10 mouse cellular contexts compared by ENCODE assay signal in genomic region chr11:48873591-48874290, GRCm38 (mm10). TPM values are rescaled to one million over a fixed set of nuclear protein-coding genes. Genes with fewer than 3 reads are reported as not detected.
DNase-seq lines count a peak whose midpoint lies in the region; ATAC-seq lines count a peak whose summit lies in the region.
"Had no signal": no experiment of that assay in that cellular context is flagged by ENCODE, and none has a peak within 500 bp of the region (broad histone marks: within the 10 kb centered on the region; RNA-seq: fewer than 3 reads in every experiment).

No protein-coding gene starts in this region.

- peak; percentile 83 for DNase-seq in c-Kit-positive CD71-positive TER-119-positive erythroid progenitor cells, embryonic 14.5 days (ENCODE audit: low spot score)
- DNase-seq in liver = peak; percentile 78
- DNase-seq in adrenal gland, postnatal 10 days = no peak
- DNase-seq in midbrain, embryonic 14.5 days = no peak
- DNase-seq: right cerebral cortex, postnatal 14 days had no signal

- peaks cover 54% of the 10 kb centered on the region for H3K4me1 ChIP-seq in megakaryocyte, embryonic 14.5 days
- peaks cover 25% of the 10 kb centered on the region for H3K4me1 ChIP-seq in stomach, embryonic 15.5 days
- no peaks in the 10 kb centered on the region for H3K4me1 ChIP-seq in midbrain, embryonic 14.5 days (ENCODE audit: control insufficient read depth, insufficient read depth, low read length)

- no peaks in the 10 kb centered on the region for H3K27me3 ChIP-seq in megakaryocyte, embryonic 14.5 days (replicated peaks)
- H3K27me3 ChIP-seq in stomach, embryonic 15.5 days (replicated peaks) = no peaks in the 10 kb centered on the region
- no peaks in the 10 kb centered on the region for H3K27me3 ChIP-seq in midbrain, embryonic 14.5 days (ENCODE audit: control insufficient read depth, insufficient read depth, low read length)
- H3K27me3 ChIP-seq: heart, embryonic 15.5 days had no signal

- 53% methylated on average over 10 of the region's 10 CpGs for WGBS in stomach, embryonic 15.5 days
- 75% methylated on average over 10 of the region's 10 CpGs for WGBS in midbrain, embryonic 14.5 days

- peak overlapping the region; percentile 88 for H3K27ac ChIP-seq in stomach, embryonic 15.5 days
- no peak overlapping the region for H3K27ac ChIP-seq in midbrain, embryonic 14.5 days (replicated peaks; ENCODE audit: low read depth, low read length)
- H3K27ac ChIP-seq: embryonic facial prominence, embryonic 10.5 days had no signal

- H3K9me3 ChIP-seq in megakaryocyte, embryonic 14.5 days = no peaks in the 10 kb centered on the region
- H3K9me3 ChIP-seq in stomach, embryonic 15.5 days = no peaks in the 10 kb centered on the region
- H3K9me3 ChIP-seq in midbrain, embryonic 14.5 days (ENCODE audit: control insufficient read depth, low read length) = no peaks in the 10 kb centered on the region
- H3K9me3 ChIP-seq: embryonic facial prominence, embryonic 10.5 days; heart, embryonic 15.5 days had no signal

- peaks cover 18% of the 10 kb centered on the region for H3K36me3 ChIP-seq in megakaryocyte, embryonic 14.5 days (replicated peaks; ENCODE audit: low read length)
- H3K36me3 ChIP-seq in stomach, embryonic 15.5 days = no peaks in the 10 kb centered on the region
- no peaks in the 10 kb centered on the region for H3K36me3 ChIP-seq in midbrain, embryonic 14.5 days (ENCODE audit: control insufficient read depth, insufficient read depth, low read length)
- H3K36me3 ChIP-seq: embryonic facial prominence, embryonic 10.5 days; heart, embryonic 15.5 days had no signal

- no peak overlapping the region for H3K4me2 ChIP-seq in stomach, embryonic 15.5 days
- H3K4me2 ChIP-seq in midbrain, embryonic 14.5 days (ENCODE audit: low read length) = no peak overlapping the region
- H3K4me2 ChIP-seq: heart, embryonic 15.5 days had no signal

- H3K4me3 ChIP-seq in megakaryocyte, embryonic 14.5 days (replicated peaks) = peak overlapping the region; percentile 96
- H3K4me3 ChIP-seq in stomach, embryonic 15.5 days (replicated peaks) = no peak overlapping the region
- no peak overlapping the region for H3K4me3 ChIP-seq in midbrain, embryonic 14.5 days (replicated peaks; ENCODE audit: low read depth, low read length)
- H3K4me3 ChIP-seq: embryonic facial prominence, embryonic 10.5 days; heart, embryonic 15.5 days had no signal

- H3K9ac ChIP-seq in stomach, embryonic 15.5 days = no peak overlapping the region
- no peak overlapping the region for H3K9ac ChIP-seq in midbrain, embryonic 14.5 days (replicated peaks; ENCODE audit: low read length)
- H3K9ac ChIP-seq: heart, embryonic 15.5 days had no signal

- no peak for ATAC-seq in megakaryocyte, adult 5-6 weeks (ENCODE audit: poor library complexity, severe bottlenecking)
- ATAC-seq in stomach, embryonic 15.5 days (ENCODE audit: insufficient read depth, low FRiP score, low read depth) = peak; percentile 47
- no peak for ATAC-seq in midbrain, embryonic 14.5 days (ENCODE audit: low FRiP score, low TSS enrichment)

RNA-seq across cellular contexts. Expression of gene Irgm1, which starts 2.3 kb away (rescaled TPM):
- polyA plus RNA-seq in megakaryocyte, embryonic 14.5 days (2012; ENCODE audit: insufficient read depth, low replicate concordance) = 5.0 TPM in 1 of 2 replicates, not detected in the other
- total RNA-seq in megakaryocyte, adult 5-6 weeks (2015) = 59.0 and 67.2 TPM in 2 replicates
- total RNA-seq in megakaryocyte, adult 5-6 weeks (2017) = 54.1 and 62.0 TPM in 2 replicates
- 12.8 and 14.3 TPM in 2 replicates for polyA plus RNA-seq in stomach, embryonic 15.5 days (2015; fragmentation: Nextera tagmentation; extraction: Ambion mirVana)
- total RNA-seq in adrenal gland, postnatal 10 days (2021) = 10 to 100 TPM; 13.2 to 17.8 TPM
- 1.4 and 5.0 TPM in 2 replicates for polyA plus RNA-seq in midbrain, embryonic 14.5 days (2014; fragmentation: Nextera tagmentation; extraction: Ambion mirVana)

RNA-seq across cellular contexts. Expression of gene Gm5431, which starts 28.3 kb away (rescaled TPM):
- 0.45 TPM in 1 of 2 replicates, not detected in the other for polyA plus RNA-seq in megakaryocyte, embryonic 14.5 days (2012; ENCODE audit: insufficient read depth, low replicate concordance)
- total RNA-seq in megakaryocyte, adult 5-6 weeks (2015) = 13.1 and 15.9 TPM in 2 replicates
- total RNA-seq in megakaryocyte, adult 5-6 weeks (2017) = 12.0 and 15.0 TPM in 2 replicates
- 0.24 and 0.37 TPM in 2 replicates for polyA plus RNA-seq in stomach, embryonic 15.5 days (2015; fragmentation: Nextera tagmentation; extraction: Ambion mirVana)
- total RNA-seq in adrenal gland, postnatal 10 days (2021) = 1 to 10 TPM; 1.6 to 2.0 TPM
- 0.34 TPM in 1 of 2 replicates, not detected in the other for polyA plus RNA-seq in midbrain, embryonic 14.5 days (2014; fragmentation: Nextera tagmentation; extraction: Ambion mirVana)

RNA-seq across cellular contexts. Expression of gene Gm12184, which starts 47.3 kb away (rescaled TPM):
- 18.6 and 145 TPM in 2 replicates for polyA plus RNA-seq in megakaryocyte, embryonic 14.5 days (2012; ENCODE audit: insufficient read depth, low replicate concordance)
- 6.1 and 8.5 TPM in 2 replicates for total RNA-seq in megakaryocyte, adult 5-6 weeks (2015)
- total RNA-seq in megakaryocyte, adult 5-6 weeks (2017) = 4.6 and 12.1 TPM in 2 replicates
- polyA plus RNA-seq in stomach, embryonic 15.5 days (2015; fragmentation: Nextera tagmentation; extraction: Ambion mirVana) = 10.3 and 16.4 TPM in 2 replicates
- 1 to 10 TPM; 2.5 to 4.9 TPM for total RNA-seq in adrenal gland, postnatal 10 days (2021)
- polyA plus RNA-seq in midbrain, embryonic 14.5 days (2014; fragmentation: Nextera tagmentation; extraction: Ambion mirVana) = 3.2 and 4.5 TPM in 2 replicates

RNA-seq across cellular contexts. Expression of gene Trim7, which starts 47.8 kb away (rescaled TPM):
- 1.6 and 5.7 TPM in 2 replicates for polyA plus RNA-seq in megakaryocyte, embryonic 14.5 days (2012; ENCODE audit: insufficient read depth, low replicate concordance)
- 0.51 and 0.68 TPM in 2 replicates for total RNA-seq in megakaryocyte, adult 5-6 weeks (2015)
- 0.18 and 0.57 TPM in 2 replicates for total RNA-seq in megakaryocyte, adult 5-6 weeks (2017)
- 2.3 and 2.5 TPM in 2 replicates for polyA plus RNA-seq in stomach, embryonic 15.5 days (2015; fragmentation: Nextera tagmentation; extraction: Ambion mirVana)
- total RNA-seq in adrenal gland, postnatal 10 days (2021) = 10 to 100 TPM in 1 of 2 experiments, 1 to 10 TPM in 1; 5.3 to 12.0 TPM
- 0.75 and 1.6 TPM in 2 replicates for polyA plus RNA-seq in midbrain, embryonic 14.5 days (2014; fragmentation: Nextera tagmentation; extraction: Ambion mirVana)

RNA-seq across cellular contexts. Expression of gene Trim41, which starts 56.6 kb away (rescaled TPM):
- polyA plus RNA-seq in megakaryocyte, embryonic 14.5 days (2012; ENCODE audit: insufficient read depth, low replicate concordance) = 18.6 and 56.2 TPM in 2 replicates
- 11.8 and 13.6 TPM in 2 replicates for total RNA-seq in megakaryocyte, adult 5-6 weeks (2015)
- total RNA-seq in megakaryocyte, adult 5-6 weeks (2017) = 39.2 and 43.7 TPM in 2 replicates
- 5.0 and 6.7 TPM in 2 replicates for polyA plus RNA-seq in stomach, embryonic 15.5 days (2015; fragmentation: Nextera tagmentation; extraction: Ambion mirVana)
- 10 to 100 TPM; 42.3 to 42.7 TPM for total RNA-seq in adrenal gland, postnatal 10 days (2021)
- polyA plus RNA-seq in midbrain, embryonic 14.5 days (2014; fragmentation: Nextera tagmentation; extraction: Ambion mirVana) = 6.3 and 8.4 TPM in 2 replicates

Comparison
In these comparisons a context has a peak if more than half of its experiments do, and no peak if none do; other contexts are left out.
1. DNase-seq: peak in c-Kit-positive CD71-positive TER-119-positive erythroid progenitor cells, embryonic 14.5 days (single experiment) and liver (single experiment); none in adrenal gland, postnatal 10 days (single experiment) and midbrain, embryonic 14.5 days (single experiment).